Mouse (Mus musculus): Measurements from ENCODE around the gene Upk2. TPM values are rescaled to one million over a fixed set of nuclear protein-coding genes. Genes with fewer than 3 reads are reported as not detected.
"Not testable (repeated sequence)": the region's sequence is repeated elsewhere in the genome, so short reads cannot be mapped to it uniquely, and the experiment has no call there.

Upk2 gene
- total and polyA plus RNA-seq, 2 experiments from 2014 or later = not detected

DNA sequence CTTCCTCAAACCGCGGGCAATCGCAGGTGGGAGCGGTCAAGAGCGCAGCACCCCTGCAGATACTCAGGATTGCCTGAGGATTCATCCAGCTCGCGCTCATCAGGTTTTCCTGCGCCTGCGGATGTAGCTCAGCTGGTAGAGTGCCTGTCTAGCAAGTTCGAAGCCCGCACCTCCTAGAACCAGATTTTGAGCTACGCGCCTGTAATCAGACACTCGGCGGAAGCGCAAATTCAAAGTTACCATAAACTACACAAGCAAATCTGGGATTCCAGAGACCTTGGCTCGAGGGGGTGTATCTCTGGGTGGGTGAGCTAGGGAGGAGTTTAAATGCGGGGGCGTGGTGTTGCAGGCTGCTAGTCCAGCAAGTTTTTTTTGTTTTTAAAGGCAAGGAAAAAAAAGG, 13.8 kb downstream of the Upk2 start, which contains the start of gene Foxr1:
TSS of gene Foxr1 (minus strand) at position 176 of the 400 bp plus-strand sequence.
- TF ChIP-seq CTCF (IDR thresholded peaks at IDR 0.05; ENCODE audit: low read depth) = no peak
- Histone ChIP-seq H3K9ac (no peak within 1 kb of the TSS), H3K27ac (ENCODE audit: low read depth, low read length) (no peak within 1 kb of the TSS), H3K4me3 (ENCODE audit: low read depth, low read length) (no peak within 1 kb of the TSS), H3K36me3 (ENCODE audit: insufficient read depth) (no peaks in the 10 kb centered on the region), H3K4me2 (ENCODE audit: low read depth) (no peak within 1 kb of the TSS), H3K4me1 (ENCODE audit: insufficient read depth) (no peaks in the 10 kb centered on the region), H3K9me3 (ENCODE audit: low read length) (no peaks in the 10 kb centered on the region), H3K27me3 (ENCODE audit: insufficient read depth, low read length) (no peaks in the 10 kb centered on the region)
- DNase-seq (no peak), ATAC-seq (no peak)
- WGBS = 80% methylated on average over 19 of the region's 19 CpGs

DNA sequence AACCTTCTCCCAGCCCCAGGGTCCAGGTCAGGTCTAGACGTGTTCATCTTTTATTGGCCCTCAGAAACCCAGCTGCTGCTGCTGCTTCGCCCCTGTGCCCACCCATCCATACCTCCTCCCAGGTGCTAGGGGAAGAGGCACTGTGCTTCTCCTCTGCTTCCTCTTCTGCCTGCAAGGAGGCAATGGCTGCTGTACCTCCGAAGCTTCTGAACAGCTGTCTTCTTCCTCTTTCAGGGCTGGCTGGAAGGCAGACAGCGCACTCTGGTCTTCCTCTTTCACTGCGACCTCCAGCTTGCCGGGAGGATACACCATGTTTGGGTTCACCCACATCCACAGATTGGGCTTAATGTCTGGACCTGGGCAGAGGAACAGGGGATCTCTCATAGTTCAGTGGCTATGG, 19.0 kb downstream of the Upk2 start:
- Histone ChIP-seq H3K27ac (ENCODE audit: low read depth, low read length) (no peak overlapping the region), H3K4me1 (ENCODE audit: insufficient read depth) (no peaks in the 10 kb centered on the region), H3K4me2 (ENCODE audit: low read depth) (no peak overlapping the region), H3K9ac (no peak overlapping the region), H3K9me3 (ENCODE audit: low read length) (no peaks in the 10 kb centered on the region), H3K27me3 (ENCODE audit: insufficient read depth, low read length) (no peaks in the 10 kb centered on the region), H3K4me3 (ENCODE audit: low read depth, low read length) (no peak overlapping the region), H3K36me3 (ENCODE audit: insufficient read depth) (no peaks in the 10 kb centered on the region)
- ATAC-seq = no peak
- WGBS = 86% methylated on average over 6 of the region's 6 CpGs
- TF ChIP-seq CTCF (IDR thresholded peaks at IDR 0.05; ENCODE audit: low read depth) = no peak
- DNase-seq = no peak

DNA sequence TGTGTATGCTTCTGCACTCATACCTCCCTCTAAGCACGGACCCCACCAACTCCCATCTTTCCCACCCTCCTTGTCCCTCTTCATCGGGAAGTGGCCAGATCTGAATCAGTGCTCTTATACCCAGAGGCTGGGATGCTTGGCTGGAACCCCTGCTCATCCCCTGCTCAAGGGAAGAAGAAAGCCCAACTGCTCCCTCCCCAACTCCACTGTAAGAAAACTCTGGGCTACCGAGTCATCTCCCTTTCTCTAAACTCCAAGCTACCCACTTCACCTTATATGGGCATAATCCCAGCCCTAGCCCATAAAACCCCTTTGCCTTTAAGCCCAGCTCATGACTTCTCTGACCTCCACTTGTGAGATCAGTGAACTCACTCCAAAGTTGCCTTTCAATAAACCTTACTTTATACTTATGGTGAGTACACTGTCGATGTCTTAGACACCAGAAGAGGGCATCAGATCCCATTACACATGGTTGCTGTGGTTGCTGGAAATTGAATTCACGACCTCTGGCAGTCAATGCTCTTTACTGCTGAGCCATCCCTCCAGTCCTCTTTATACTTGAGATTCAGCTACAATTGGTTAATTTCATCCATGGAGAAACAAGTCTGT, 22.1 kb downstream of the Upk2 start:
- Histone ChIP-seq H3K4me1 (ENCODE audit: insufficient read depth) (no peaks in the 10 kb centered on the region), H3K27me3 (ENCODE audit: insufficient read depth, low read length) (no peaks in the 10 kb centered on the region), H3K9me3 (ENCODE audit: low read length) (no peaks in the 10 kb centered on the region), H3K4me2 (ENCODE audit: low read depth) (no peak overlapping the region), H3K9ac (no peak overlapping the region), H3K27ac (ENCODE audit: low read depth, low read length) (no peak overlapping the region), H3K36me3 (ENCODE audit: insufficient read depth) (no peaks in the 10 kb centered on the region), H3K4me3 (ENCODE audit: low read depth, low read length) (no peak overlapping the region)
- ATAC-seq (no peak), DNase-seq (no peak)
- WGBS = 58% methylated on average over 5 of the region's 5 CpGs
- TF ChIP-seq CTCF (IDR thresholded peaks at IDR 0.05; ENCODE audit: low read depth) = no peak

DNA sequence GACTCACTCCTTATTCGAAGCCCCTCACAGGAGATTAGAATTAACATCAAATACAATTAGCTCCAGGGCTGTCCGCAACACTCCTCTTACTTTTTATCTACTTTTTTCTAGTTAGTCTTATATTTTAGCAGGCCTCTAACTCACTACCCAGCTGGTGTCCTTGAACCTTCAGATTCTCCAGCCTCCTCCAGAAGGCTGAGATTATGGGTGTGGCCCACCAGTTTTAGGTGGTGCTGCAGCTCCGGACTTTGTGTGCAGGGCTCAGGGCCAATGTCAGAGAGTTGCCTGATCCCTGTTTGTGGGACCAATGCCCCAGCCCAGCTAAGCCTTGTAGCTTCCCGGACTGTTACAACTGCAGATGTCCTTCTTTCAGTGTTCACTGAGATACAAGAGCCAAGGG, 31.2 kb downstream of the Upk2 start:
- Histone ChIP-seq H3K9ac (no peak overlapping the region), H3K4me2 (ENCODE audit: low read depth) (no peak overlapping the region), H3K4me1 (ENCODE audit: insufficient read depth) (no peaks in the 10 kb centered on the region), H3K36me3 (ENCODE audit: insufficient read depth) (no peaks in the 10 kb centered on the region), H3K27ac (ENCODE audit: low read depth, low read length) (no peak overlapping the region), H3K4me3 (ENCODE audit: low read depth, low read length) (no peak overlapping the region), H3K9me3 (ENCODE audit: low read length) (no peaks in the 10 kb centered on the region), H3K27me3 (ENCODE audit: insufficient read depth, low read length) (no peaks in the 10 kb centered on the region)
- WGBS = 80% methylated on average over 4 of the region's 4 CpGs
- TF ChIP-seq CTCF (IDR thresholded peaks at IDR 0.05; ENCODE audit: low read depth) = no peak
- ATAC-seq = no peak
- no peak for DNase-seq

DNA sequence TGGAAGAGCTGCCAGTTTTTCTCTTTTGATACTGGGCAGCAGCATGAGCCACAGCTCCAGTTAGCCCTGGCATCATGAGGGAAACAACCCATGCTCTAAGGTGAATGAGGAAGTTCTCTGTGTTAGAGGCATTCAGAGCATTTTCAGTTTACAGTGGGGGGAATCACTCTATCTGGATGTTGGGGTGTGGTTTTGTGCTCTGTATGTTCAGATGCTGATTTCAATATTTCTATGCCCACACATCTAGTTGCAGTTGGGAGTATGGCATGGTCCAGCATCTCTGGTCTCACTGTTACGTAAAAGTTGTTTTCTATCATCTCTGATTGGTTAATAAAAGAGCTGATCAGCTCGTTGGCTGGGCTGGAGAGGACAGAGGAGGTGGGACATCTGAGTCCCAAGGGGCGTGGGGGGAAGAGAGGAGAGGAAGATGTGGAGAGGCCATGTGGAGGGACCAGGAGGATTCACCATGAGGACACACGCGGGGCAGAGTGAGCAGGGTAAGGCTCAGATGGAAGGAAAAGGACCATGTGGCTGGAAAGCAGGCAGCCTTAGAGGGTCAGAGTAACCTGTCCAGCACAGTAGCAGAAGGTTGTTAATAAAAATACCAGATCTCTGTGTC, 34.4 kb downstream of the Upk2 start:
- no peak for TF ChIP-seq CTCF (IDR thresholded peaks at IDR 0.05; ENCODE audit: low read depth)
- H3K27ac ChIP-seq (ENCODE audit: low read depth, low read length) = no peak overlapping the region
- WGBS = 78% methylated on average over 5 of the region's 5 CpGs
- H3K4me1 ChIP-seq (ENCODE audit: insufficient read depth) = peaks cover 6% of the 10 kb centered on the region; the same call in 1 of the 2 replicates
- H3K36me3 ChIP-seq (ENCODE audit: insufficient read depth) = no peaks in the 10 kb centered on the region
- no peak overlapping the region for H3K4me3 ChIP-seq (ENCODE audit: low read depth, low read length)
- H3K9ac ChIP-seq = no peak overlapping the region
- H3K9me3 ChIP-seq (ENCODE audit: low read length) = no peaks in the 10 kb centered on the region
- H3K27me3 ChIP-seq (ENCODE audit: insufficient read depth, low read length) = no peaks in the 10 kb centered on the region
- ATAC-seq (no peak), DNase-seq (no peak)
- no peak overlapping the region for H3K4me2 ChIP-seq (ENCODE audit: low read depth)

DNA sequence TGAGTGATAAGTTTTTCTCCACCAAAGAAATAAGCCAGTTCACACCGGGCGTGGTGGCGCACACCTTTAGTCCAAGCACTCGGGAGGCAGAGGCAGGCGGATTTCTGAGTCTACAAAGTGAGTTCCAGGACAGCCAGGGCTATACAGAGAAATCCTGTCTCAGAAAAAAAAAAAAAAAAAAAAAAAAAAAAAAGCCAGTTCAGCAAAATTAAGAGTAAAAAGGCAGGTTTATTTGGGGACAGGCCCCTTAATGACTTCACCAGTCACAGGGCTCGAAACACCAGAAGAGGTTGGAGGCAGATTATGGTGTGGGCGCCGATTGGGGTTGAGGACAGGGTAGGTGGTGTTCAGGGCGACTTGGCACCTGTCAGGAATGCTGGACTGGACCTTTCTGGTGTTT, 35.0 kb downstream of the Upk2 start:
- 97% methylated on average over 9 of the region's 9 CpGs for WGBS
- not testable (repeated sequence) for H3K9ac ChIP-seq; H3K36me3 ChIP-seq (ENCODE audit: insufficient read depth); DNase-seq; H3K27me3 ChIP-seq (ENCODE audit: insufficient read depth, low read length); ATAC-seq; H3K4me3 ChIP-seq (ENCODE audit: low read depth, low read length); H3K4me2 ChIP-seq (ENCODE audit: low read depth); H3K4me1 ChIP-seq (ENCODE audit: insufficient read depth); H3K9me3 ChIP-seq (ENCODE audit: low read length); H3K27ac ChIP-seq (ENCODE audit: low read depth, low read length)

DNA sequence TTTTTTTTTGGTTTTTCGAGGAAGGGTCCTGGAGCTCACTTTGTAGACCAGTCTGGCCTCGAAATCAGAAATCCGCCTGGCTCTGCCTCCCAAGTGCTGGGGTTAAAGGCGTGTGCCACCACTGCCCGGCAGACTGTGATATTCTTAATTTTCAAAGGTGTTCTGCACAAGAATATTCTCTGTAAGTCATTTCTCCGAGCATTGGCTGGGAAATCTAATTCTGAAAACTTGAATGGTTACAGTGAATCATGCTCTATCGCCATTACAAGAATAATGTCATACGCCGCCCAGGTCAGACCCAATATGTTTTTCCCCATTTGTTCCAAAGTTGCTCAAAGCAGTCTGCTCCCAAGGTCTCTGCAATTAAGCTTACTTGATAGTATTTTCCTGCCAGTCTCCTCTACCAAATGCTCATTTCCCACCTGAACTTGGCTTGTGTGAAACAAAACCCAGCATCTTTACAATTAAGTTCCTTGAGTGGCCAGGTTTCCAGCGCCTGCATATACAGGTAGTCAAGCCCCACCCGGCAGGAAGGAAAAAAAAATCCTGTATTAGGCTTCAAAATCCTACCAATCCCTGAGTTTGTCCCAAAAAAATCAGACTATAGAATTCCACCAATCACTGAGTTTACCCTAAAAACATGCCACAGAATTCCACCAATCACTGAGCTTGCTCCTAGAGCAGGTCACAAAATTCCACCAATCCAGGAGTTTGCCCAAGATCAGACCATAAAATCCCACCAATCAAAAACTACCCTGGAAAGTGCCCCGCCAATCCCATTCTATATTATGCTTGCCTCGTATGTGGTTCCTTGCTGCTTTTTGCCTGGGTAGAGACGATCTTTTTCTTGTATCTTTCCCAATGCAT, 36.0 kb downstream of the Upk2 start, which contains the start of gene Ccdc84:
TSS of gene Ccdc84 (minus strand) at position 51 of the 867 bp plus-strand sequence.
- no peak for TF ChIP-seq CTCF (IDR thresholded peaks at IDR 0.05; ENCODE audit: low read depth)

More for the DNA sequence above, 36.0 kb downstream of the Upk2 start, which contains the start of gene Ccdc84:
- 75% methylated on average over 14 of the region's 14 CpGs for WGBS
- Histone ChIP-seq H3K4me3 (ENCODE audit: low read depth, low read length) (peak within 1 kb of the TSS; percentile 72), H3K4me1 (ENCODE audit: insufficient read depth) (peaks cover 6% of the 10 kb centered on the region; the same call in 1 of the 2 replicates), H3K4me2 (ENCODE audit: low read depth) (peak within 1 kb of the TSS; percentile 98), H3K9me3 (ENCODE audit: low read length) (no peaks in the 10 kb centered on the region), H3K9ac (peak within 1 kb of the TSS; percentile 76), H3K27me3 (ENCODE audit: insufficient read depth, low read length) (no peaks in the 10 kb centered on the region), H3K36me3 (ENCODE audit: insufficient read depth) (no peaks in the 10 kb centered on the region), H3K27ac (ENCODE audit: low read depth, low read length) (peak within 1 kb of the TSS; percentile 77)
- no peak for DNase-seq
- no peak for ATAC-seq

Measured in forebrain, postnatal 0 days (tissue).